ENCODE assay signal across 1 mouse cellular context in the genomic region with DNA sequence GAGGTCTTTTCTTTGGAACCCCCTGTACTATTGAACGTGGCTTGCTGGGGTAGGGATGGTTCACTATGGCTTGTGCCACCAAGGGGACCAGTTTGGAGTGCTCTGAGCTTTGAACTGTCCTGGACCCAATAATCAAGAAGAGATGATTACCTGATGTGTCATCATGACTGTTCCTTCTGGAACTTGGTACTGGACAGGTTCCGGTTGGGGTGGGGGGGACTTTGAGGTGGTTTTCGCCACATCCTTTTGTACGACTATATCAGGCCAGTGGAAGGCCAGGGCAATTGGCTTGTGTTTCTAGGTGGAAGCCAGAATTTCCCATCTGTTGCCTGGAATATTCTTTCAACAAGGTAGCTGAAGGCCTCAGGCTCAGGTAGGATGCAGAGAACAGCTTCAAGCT.
TF ChIP-seq lines count a peak whose summit lies in the region.

No protein-coding gene starts in this region.

TF ChIP-seq in MEL, 35 proteins besides CTCF, POLR2A, EP300 and RAD21 (continued from another document):
- TF ChIP-seq POLR2AphosphoS5 (IDR thresholded peaks at IDR 0.05; ENCODE audit: borderline replicate concordance, low read depth, low read length) (no peak), ZMIZ1 (IDR thresholded peaks at IDR 0.05; ENCODE audit: low read depth, low read length) (no peak), SIN3A (IDR thresholded peaks at IDR 0.05; ENCODE audit: low read length) (no peak), MXI1 (IDR thresholded peaks at IDR 0.05; ENCODE audit: low read depth, low read length) (no peak), GABPA (IDR thresholded peaks at IDR 0.05; ENCODE audit: low read depth, low read length) (no peak)
